ENCODE assay signal across 17 mouse cellular contexts in genomic region chr4:108182278-108182677, GRCm38 (mm10). TPM values are rescaled to one million over a fixed set of nuclear protein-coding genes. Genes with fewer than 3 reads are reported as not detected.
"Had no signal": no experiment of that assay in that cellular context is flagged by ENCODE, and none has a peak within 500 bp of the region (broad histone marks: within the 10 kb centered on the region; RNA-seq: fewer than 3 reads in every experiment).

No protein-coding gene starts in this region.

- H3K9me3 ChIP-seq: limb, embryonic 10.5 days; limb, embryonic 13.5 days; liver, embryonic 13.5 days; midbrain, embryonic 12.5 days; midbrain, embryonic 15.5 days; neural tube, embryonic 12.5 days; neural tube, embryonic 15.5 days had no signal

- H3K27me3 ChIP-seq: limb, embryonic 13.5 days; liver, embryonic 13.5 days; midbrain, embryonic 15.5 days; neural tube, embryonic 12.5 days; neural tube, embryonic 15.5 days had no signal

- H3K4me2 ChIP-seq: limb, embryonic 13.5 days; liver, embryonic 13.5 days; midbrain, embryonic 12.5 days; midbrain, embryonic 15.5 days; neural tube, embryonic 12.5 days; neural tube, embryonic 15.5 days had no signal

- ATAC-seq: midbrain, embryonic 15.5 days had no signal

- DNase-seq: kidney, adult 9 months; kidney, postnatal 14 days; kidney, postnatal 4 days; liver; liver, embryonic 13.5 days; lung, adult 2 months; lung, postnatal 14 days; retina, postnatal 1 day; thymus, adult 18-20 months; thymus, postnatal 36 days had no signal

- H3K36me3 ChIP-seq: limb, embryonic 10.5 days; liver, embryonic 13.5 days; midbrain, embryonic 12.5 days; midbrain, embryonic 15.5 days; neural tube, embryonic 12.5 days; neural tube, embryonic 15.5 days had no signal

- H3K4me3 ChIP-seq: limb, embryonic 10.5 days; limb, embryonic 13.5 days; liver, embryonic 13.5 days; midbrain, embryonic 12.5 days; midbrain, embryonic 15.5 days; neural tube, embryonic 12.5 days; neural tube, embryonic 15.5 days had no signal

- H3K4me1 ChIP-seq: limb, embryonic 10.5 days; limb, embryonic 13.5 days; liver, embryonic 13.5 days; midbrain, embryonic 12.5 days; midbrain, embryonic 15.5 days; neural tube, embryonic 12.5 days; neural tube, embryonic 15.5 days had no signal

- H3K27ac ChIP-seq: limb, embryonic 10.5 days; limb, embryonic 13.5 days; liver, embryonic 13.5 days; macrophage; midbrain, embryonic 12.5 days; midbrain, embryonic 15.5 days; neural tube, embryonic 12.5 days; neural tube, embryonic 15.5 days had no signal

- H3K9ac ChIP-seq: limb, embryonic 13.5 days; liver, embryonic 13.5 days; midbrain, embryonic 12.5 days; midbrain, embryonic 15.5 days; neural tube, embryonic 12.5 days; neural tube, embryonic 15.5 days had no signal

RNA-seq across cellular contexts. Expression of gene Echdc2, which starts 17.0 kb away (rescaled TPM):
- polyA plus RNA-seq: macrophage had no signal

RNA-seq across cellular contexts. Expression of gene Zyg11a, which starts 35.6 kb away (rescaled TPM):
- polyA plus RNA-seq: limb, embryonic 10.5 days; macrophage; midbrain, embryonic 15.5 days; neural tube, embryonic 12.5 days had no signal
